Mouse (Mus musculus) small intestine, adult 2 months (tissue): Measurements from ENCODE around the gene Zfp773.

Experiments used
- CTCF ChIP-seq: fragments of 200-500 bp; IDR thresholded peaks from 2 replicates; pipeline ENCODE4 v1.5.1; 2012; ENCODE audit warnings: low read depth, mild to moderate bottlenecking, control low read depth, inconsistent platforms, low read length, moderate library complexity, mixed read lengths; ENCODE audit not compliant: insufficient replicate concordance, insufficient read length; ENCODE audit errors: extremely low read depth
- POLR2A ChIP-seq: fragments of 200-500 bp; IDR thresholded peaks from 2 replicates; pipeline ENCODE4 v1.6.1; 2012; ENCODE audit warnings: low read depth, mild to moderate bottlenecking, control low read depth, inconsistent platforms, low read length, moderate library complexity

DNA sequence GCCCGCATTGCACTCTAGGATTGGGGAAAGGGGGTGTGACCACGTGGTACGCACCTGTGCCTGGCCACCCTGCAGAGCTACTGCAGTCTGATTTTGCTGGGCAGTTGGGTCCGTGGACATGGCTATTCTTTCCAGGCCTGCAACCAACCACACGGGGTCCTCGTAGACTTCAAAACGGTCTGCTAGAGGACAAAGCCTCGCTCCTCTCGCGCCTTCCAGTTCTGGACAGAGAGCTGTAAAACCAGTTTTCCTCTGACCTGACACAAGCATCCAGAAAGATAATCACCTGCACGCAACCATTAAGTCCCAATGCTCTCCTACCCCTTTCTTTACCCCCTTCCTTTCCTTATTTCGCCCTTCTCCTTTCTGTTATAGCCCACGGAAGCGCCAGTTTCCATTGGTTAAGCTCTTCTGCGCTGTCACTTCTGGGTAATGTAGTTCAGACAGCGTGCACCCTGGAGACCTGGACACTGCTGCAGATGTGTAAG lies at the start of gene Zfp773:
- no peak for TF ChIP-seq POLR2A
- TF ChIP-seq CTCF: peak; percentile 25; the same call in 1 of the 2 replicates
